Mouse (Mus musculus): ENCODE results near the gene Snx12. TPM values are rescaled to one million over a fixed set of nuclear protein-coding genes. Genes with fewer than 3 reads are reported as not detected.

Snx12 gene
- polyA plus RNA-seq, 1 experiment from 2014 or later: 49.2 TPM

DNA sequence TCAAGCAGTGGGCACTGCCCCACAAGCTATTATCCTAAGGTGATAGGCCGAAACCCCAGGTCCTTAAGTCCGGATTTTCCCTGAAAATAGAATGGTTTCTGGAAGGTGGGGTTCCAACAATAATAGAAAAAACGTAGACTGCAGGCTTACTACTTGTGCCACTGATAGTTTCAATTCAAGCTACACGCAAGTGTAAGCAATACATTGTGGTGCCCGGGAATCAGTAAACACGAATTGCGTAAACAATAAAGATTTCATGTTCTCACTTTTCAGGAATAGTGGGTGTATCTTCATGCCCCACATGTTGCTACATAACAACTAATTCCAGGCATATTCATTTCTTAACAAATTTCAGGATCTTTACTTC lies 416 bp upstream of the Snx12 start:
- Histone ChIP-seq H3K4me3 (peak overlapping the region; percentile 59), H3K9me3 (no peaks in the 10 kb centered on the region), H3K4me1 (no peaks in the 10 kb centered on the region), H3K27me3 (no peaks in the 10 kb centered on the region; the same call in 1 of the 2 replicates), H3K9ac (peak overlapping the region; percentile 16; the same call in 1 of the 2 replicates), H3K4me2 (peak overlapping the region; percentile 57), H3K27ac (peak overlapping the region; percentile 59), H3K36me3 (no peaks in the 10 kb centered on the region)
- peak; percentile 3; the same call in 1 of the 2 replicates for ATAC-seq (ENCODE audit: borderline replicate concordance, extremely low read depth, low FRiP score, low TSS enrichment)
- 23% methylated on average over 7 of the region's 7 CpGs for WGBS

- H3K9me3 ChIP-seq: no peaks in the 10 kb centered on the region
- H3K36me3 ChIP-seq: no peaks in the 10 kb centered on the region
- no peak for ATAC-seq (ENCODE audit: borderline replicate concordance, extremely low read depth, low FRiP score, low TSS enrichment)
- H3K27ac ChIP-seq: no peak overlapping the region
- H3K27me3 ChIP-seq: peaks cover 5% of the 10 kb centered on the region; the same call in 1 of the 2 replicates
- H3K9ac ChIP-seq: no peak overlapping the region
- 84% methylated on average over 3 of the region's 3 CpGs for WGBS
- no peaks in the 10 kb centered on the region for H3K4me1 ChIP-seq
- H3K4me3 ChIP-seq: no peak overlapping the region
- H3K4me2 ChIP-seq: no peak overlapping the region
Observed at GRCm38 (mm10) chrX:101189285-101189684, 33.1 kb downstream of the Snx12 start.

GRCm38 (mm10) chrX:101187647-101188046 lies 34.7 kb downstream of the Snx12 start:
- WGBS: 57% methylated on average over 1 of the region's 1 CpGs
- Histone ChIP-seq H3K36me3 (no peaks in the 10 kb centered on the region), H3K4me3 (no peak overlapping the region), H3K27me3 (peaks cover 5% of the 10 kb centered on the region; the same call in 1 of the 2 replicates), H3K27ac (no peak overlapping the region), H3K4me2 (no peak overlapping the region), H3K9me3 (no peaks in the 10 kb centered on the region), H3K9ac (no peak overlapping the region), H3K4me1 (no peaks in the 10 kb centered on the region)
- no peak for ATAC-seq (ENCODE audit: borderline replicate concordance, extremely low read depth, low FRiP score, low TSS enrichment)

GRCm38 (mm10) chrX:101173388-101173787 lies 49.0 kb downstream of the Snx12 start:
- Histone ChIP-seq H3K9ac (no peak overlapping the region), H3K4me1 (no peaks in the 10 kb centered on the region), H3K27ac (no peak overlapping the region), H3K9me3 (no peaks in the 10 kb centered on the region), H3K36me3 (no peaks in the 10 kb centered on the region), H3K4me3 (no peak overlapping the region), H3K27me3 (no peaks in the 10 kb centered on the region), H3K4me2 (no peak overlapping the region)
- no peak for ATAC-seq (ENCODE audit: borderline replicate concordance, extremely low read depth, low FRiP score, low TSS enrichment)
- WGBS: 73% methylated on average over 1 of the region's 1 CpGs

DNA sequence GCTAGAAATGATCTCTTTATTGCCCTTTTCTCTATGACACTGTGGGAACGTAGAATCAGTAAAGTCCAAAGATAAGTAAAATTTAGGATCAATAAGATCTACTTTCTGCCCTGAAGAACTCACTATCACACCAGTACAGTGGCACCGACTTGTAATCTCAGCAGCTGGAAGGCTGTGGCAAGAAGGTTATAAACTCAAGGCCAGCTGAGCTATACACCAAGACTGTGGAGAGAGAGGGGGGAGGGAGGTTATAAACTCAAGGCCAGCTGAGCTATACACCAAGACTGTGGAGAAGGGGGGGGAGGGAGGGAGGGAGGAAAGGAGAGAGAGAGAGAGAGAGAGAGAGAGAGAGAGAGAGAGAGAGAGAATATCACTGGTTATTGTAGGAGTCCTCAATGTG lies 53.9 kb downstream of the Snx12 start:
- Histone ChIP-seq H3K27me3 (peaks cover 4% of the 10 kb centered on the region; the same call in 1 of the 2 replicates), H3K4me2 (no peak overlapping the region), H3K4me3 (no peak overlapping the region), H3K4me1 (no peaks in the 10 kb centered on the region), H3K9me3 (no peaks in the 10 kb centered on the region), H3K27ac (no peak overlapping the region), H3K9ac (no peak overlapping the region), H3K36me3 (no peaks in the 10 kb centered on the region)
- ATAC-seq (ENCODE audit: borderline replicate concordance, extremely low read depth, low FRiP score, low TSS enrichment): no peak
- WGBS: 70% methylated on average over 2 of the region's 2 CpGs

DNA sequence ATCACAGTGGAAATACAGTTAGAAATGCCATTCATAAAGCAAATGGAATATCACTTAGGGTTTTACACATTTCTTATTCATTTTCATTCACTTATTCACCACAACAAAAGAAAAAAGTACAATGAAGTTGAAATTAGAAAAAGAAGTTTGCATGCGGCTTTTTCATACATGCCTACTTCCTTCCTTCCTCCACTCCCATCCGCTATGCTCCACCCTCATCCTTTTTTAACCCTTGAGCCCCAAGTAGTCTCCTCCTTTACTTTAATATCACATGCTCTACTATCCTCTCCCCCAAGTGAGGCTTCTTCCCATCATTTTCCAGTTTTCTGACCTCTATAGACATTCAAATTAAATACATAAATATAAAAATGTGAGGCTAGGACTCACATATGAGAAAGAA lies 58.6 kb downstream of the Snx12 start:
- no peaks in the 10 kb centered on the region for H3K36me3 ChIP-seq
- H3K4me2 ChIP-seq: no peak overlapping the region
- peaks cover 4% of the 10 kb centered on the region; the same call in 1 of the 2 replicates for H3K27me3 ChIP-seq
- no peaks in the 10 kb centered on the region for H3K4me1 ChIP-seq
- H3K9ac ChIP-seq: no peak overlapping the region
- H3K27ac ChIP-seq: no peak overlapping the region
- no peak for ATAC-seq (ENCODE audit: borderline replicate concordance, extremely low read depth, low FRiP score, low TSS enrichment)
- 73% methylated on average over 2 of the region's 2 CpGs for WGBS
- H3K9me3 ChIP-seq: no peaks in the 10 kb centered on the region
- no peak overlapping the region for H3K4me3 ChIP-seq

DNA sequence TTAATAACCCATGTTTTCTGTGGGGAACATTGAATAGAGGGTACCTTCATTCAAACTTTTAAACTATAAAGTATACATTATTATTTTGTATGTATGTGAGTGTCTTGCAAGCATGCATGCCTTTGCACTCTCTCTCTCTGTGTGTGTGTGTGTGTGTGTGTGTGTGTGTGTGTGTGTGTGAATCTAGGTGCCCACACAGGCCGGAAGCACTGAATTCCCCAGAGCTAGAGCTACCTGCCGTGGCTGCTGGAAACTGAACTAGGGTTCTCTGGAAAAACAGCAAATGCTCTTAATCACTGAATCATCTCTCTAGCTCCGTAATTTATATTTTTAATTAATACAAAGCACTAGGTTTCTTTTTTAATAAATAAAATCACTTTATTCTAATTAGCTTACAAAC lies 59.1 kb downstream of the Snx12 start:
- ATAC-seq (ENCODE audit: borderline replicate concordance, extremely low read depth, low FRiP score, low TSS enrichment): no peak
- 96% methylated on average over 3 of the region's 3 CpGs for WGBS
- H3K4me1 ChIP-seq: no peaks in the 10 kb centered on the region

DNA sequence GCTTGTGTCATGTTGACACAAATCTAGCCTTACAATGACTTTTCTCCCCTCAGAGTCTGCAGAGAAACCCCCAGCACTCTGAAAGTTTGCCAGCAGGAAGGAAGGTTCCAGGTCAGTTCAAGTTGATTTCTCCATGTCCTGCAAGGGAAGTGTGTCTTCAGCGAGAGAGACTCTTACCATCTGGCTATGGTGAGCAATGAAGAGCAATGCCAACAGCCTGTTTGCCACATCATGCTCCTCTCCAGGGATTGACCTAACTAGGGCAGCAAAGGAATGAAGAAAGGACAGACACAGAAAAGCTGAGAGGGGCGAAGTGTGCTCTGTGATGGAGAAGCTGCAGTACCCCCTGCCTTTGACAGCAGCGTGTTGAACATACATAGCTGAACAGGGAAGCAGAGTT lies 59.8 kb downstream of the Snx12 start:
- Histone ChIP-seq H3K27me3 (peaks cover 3% of the 10 kb centered on the region; the same call in 1 of the 2 replicates), H3K9ac (no peak overlapping the region), H3K9me3 (no peaks in the 10 kb centered on the region), H3K36me3 (no peaks in the 10 kb centered on the region), H3K27ac (no peak overlapping the region), H3K4me1 (no peaks in the 10 kb centered on the region), H3K4me2 (no peak overlapping the region), H3K4me3 (no peak overlapping the region)
- 80% methylated on average over 3 of the region's 3 CpGs for WGBS
- no peak for ATAC-seq (ENCODE audit: borderline replicate concordance, extremely low read depth, low FRiP score, low TSS enrichment)

More for the DNA sequence above, 59.1 kb downstream of the Snx12 start:
- H3K27ac ChIP-seq: no peak overlapping the region
- H3K36me3 ChIP-seq: no peaks in the 10 kb centered on the region
- no peak overlapping the region for H3K4me2 ChIP-seq
- H3K9ac ChIP-seq: no peak overlapping the region
- peaks cover 4% of the 10 kb centered on the region; the same call in 1 of the 2 replicates for H3K27me3 ChIP-seq
- no peak overlapping the region for H3K4me3 ChIP-seq
- H3K9me3 ChIP-seq: no peaks in the 10 kb centered on the region

- no peaks in the 10 kb centered on the region for H3K9me3 ChIP-seq
- 71% methylated on average over 2 of the region's 2 CpGs for WGBS
- no peaks in the 10 kb centered on the region for H3K27me3 ChIP-seq
- ATAC-seq (ENCODE audit: borderline replicate concordance, extremely low read depth, low FRiP score, low TSS enrichment): no peak
- H3K4me3 ChIP-seq: no peak overlapping the region
- no peaks in the 10 kb centered on the region for H3K36me3 ChIP-seq
- no peaks in the 10 kb centered on the region for H3K4me1 ChIP-seq
- no peak overlapping the region for H3K9ac ChIP-seq
- H3K27ac ChIP-seq: no peak overlapping the region
- no peak overlapping the region for H3K4me2 ChIP-seq
Observed at GRCm38 (mm10) chrX:101157488-101157887, 64.9 kb downstream of the Snx12 start.

GRCm38 (mm10) chrX:101156369-101156768 lies 66.0 kb downstream of the Snx12 start:
- H3K27me3 ChIP-seq: no peaks in the 10 kb centered on the region
- H3K9me3 ChIP-seq: no peaks in the 10 kb centered on the region
- H3K9ac ChIP-seq: no peak overlapping the region
- H3K4me1 ChIP-seq: no peaks in the 10 kb centered on the region
- WGBS: 31% methylated on average over 5 of the region's 5 CpGs
- no peaks in the 10 kb centered on the region for H3K36me3 ChIP-seq
- no peak overlapping the region for H3K4me2 ChIP-seq
- no peak overlapping the region for H3K27ac ChIP-seq
- H3K4me3 ChIP-seq: no peak overlapping the region
- no peak for ATAC-seq (ENCODE audit: borderline replicate concordance, extremely low read depth, low FRiP score, low TSS enrichment)

DNA sequence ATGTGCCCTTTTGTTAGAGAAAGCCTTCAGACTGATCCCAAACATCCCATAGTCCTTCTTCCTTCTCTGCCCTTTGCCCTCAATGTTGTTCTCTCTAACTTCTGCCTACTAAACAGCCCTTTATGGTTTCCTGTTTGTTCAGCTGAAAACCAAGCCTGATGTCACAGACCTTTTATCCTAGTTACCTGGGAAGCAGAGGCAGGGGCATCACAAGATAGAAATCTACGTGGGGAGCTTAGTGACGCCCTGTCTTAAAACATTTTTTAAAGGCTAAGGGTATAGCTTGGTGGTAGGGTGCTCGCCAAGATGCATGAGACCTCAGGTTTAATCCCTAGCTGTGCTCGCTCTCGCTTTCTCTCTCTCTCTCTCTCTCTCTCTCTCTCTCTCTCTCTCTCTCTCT lies 74.9 kb downstream of the Snx12 start:
- Histone ChIP-seq H3K36me3 (no peaks in the 10 kb centered on the region), H3K9me3 (no peaks in the 10 kb centered on the region), H3K4me2 (no peak overlapping the region), H3K9ac (no peak overlapping the region), H3K4me1 (no peaks in the 10 kb centered on the region), H3K4me3 (no peak overlapping the region), H3K27me3 (no peaks in the 10 kb centered on the region), H3K27ac (no peak overlapping the region)
- 75% methylated on average over 5 of the region's 5 CpGs for WGBS
- no peak for ATAC-seq (ENCODE audit: borderline replicate concordance, extremely low read depth, low FRiP score, low TSS enrichment)

- H3K36me3 ChIP-seq: no peaks in the 10 kb centered on the region
- ATAC-seq (ENCODE audit: borderline replicate concordance, extremely low read depth, low FRiP score, low TSS enrichment): no peak
- WGBS: 31% methylated on average over 12 of the region's 12 CpGs
Observed at GRCm38 (mm10) chrX:101131992-101132791, 90.2 kb downstream of the Snx12 start.

More at GRCm38 (mm10) chrX:101131992-101132791, 90.2 kb downstream of the Snx12 start:
- Histone ChIP-seq H3K4me1 (no peaks in the 10 kb centered on the region), H3K27me3 (no peaks in the 10 kb centered on the region), H3K9ac (no peak overlapping the region), H3K4me2 (peak overlapping the region; percentile 39), H3K4me3 (peak overlapping the region; percentile 17; the same call in 1 of the 2 replicates), H3K27ac (no peak overlapping the region), H3K9me3 (no peaks in the 10 kb centered on the region)

All from lung, embryonic 15.5 days (tissue).